Mouse (Mus musculus) left cerebral cortex, postnatal 36 days (tissue): ENCODE results near the gene Uck2. TPM values are rescaled to one million over a fixed set of nuclear protein-coding genes. Genes with fewer than 3 reads are reported as not detected.

Source experiments
- DNase-seq, 2 experiments: peaks; one replicate each; pipeline ENCODE4 v3.0.0; 2021 to 2022; ENCODE audit warnings: low spot score in 2 of 2, mixed read lengths in 1 of 2
- intact Hi-C: fragments of 180-260 bp; cut with DNase I; formaldehyde crosslinking; loops from one replicate; pipeline ENCODE4 v1.15.1; 2025
- total RNA-seq, 2 experiments: library from RNA; stranded (reverse); gene quantifications; 2 replicates each; pipeline ENCODE4 v1.2.3; 2021

The Uck2 gene
- total RNA-seq, 2 experiments from 2014 or later, result 37.4 to 42.5 TPM

- DNase-seq, result peak; percentile 82 to 88
- intact Hi-C loops, result loop anchor here (5.0 kb wide), 1 partner anchor 43 kb away; no protein-coding TSS in a partner anchor
These were observed 242 bp downstream of the Uck2 start for GRCm38 (mm10) chr1:167284837-167285319.

- intact Hi-C loops, result loop anchor here (5.0 kb wide), 1 partner anchor 42 kb away; no protein-coding TSS in a partner anchor
- peak; percentile 59 to 63 for DNase-seq
These were observed 773 bp downstream of the Uck2 start for GRCm38 (mm10) chr1:167284258-167284836.

GRCm38 (mm10) chr1:167283441-167284257 lies 1.5 kb downstream of the Uck2 start:
- peak; percentile 65 to 77 for DNase-seq
- intact Hi-C loops, result loop anchor here (5.0 kb wide), 1 partner anchor 41 kb away; no protein-coding TSS in a partner anchor

- intact Hi-C loops, result loop anchor here (5.0 kb wide), 1 partner anchor 40 kb away; no protein-coding TSS in a partner anchor
- no peak for DNase-seq
These were observed 2.4 kb downstream of the Uck2 start for GRCm38 (mm10) chr1:167282768-167283167.

GRCm38 (mm10) chr1:167282112-167282511 lies 3.0 kb downstream of the Uck2 start:
- DNase-seq, result no peak
- intact Hi-C loops, result loop anchor here (5.0 kb wide), 1 partner anchor 40 kb away; no protein-coding TSS in a partner anchor

- DNase-seq, result no peak
These were observed 5.1 kb downstream of the Uck2 start for GRCm38 (mm10) chr1:167280061-167280460.

GRCm38 (mm10) chr1:167279160-167279715 lies 5.9 kb downstream of the Uck2 start:
- intact Hi-C loops, result no loop called here
- no peak for DNase-seq

More at GRCm38 (mm10) chr1:167280061-167280460, 5.1 kb downstream of the Uck2 start:
- intact Hi-C loops, result loop anchor here (5.0 kb wide), 1 partner anchor 38 kb away; no protein-coding TSS in a partner anchor

- no peak for DNase-seq
- intact Hi-C loops, result no loop called here
These were observed 6.7 kb downstream of the Uck2 start for GRCm38 (mm10) chr1:167278395-167278794.

- intact Hi-C loops, result no loop called here
- no peak for DNase-seq
These were observed 10.3 kb downstream of the Uck2 start for GRCm38 (mm10) chr1:167274646-167275390.

GRCm38 (mm10) chr1:167273380-167274163 lies 11.5 kb downstream of the Uck2 start:
- DNase-seq, result no peak
- intact Hi-C loops, result no loop called here

GRCm38 (mm10) chr1:167271841-167272240 lies 13.3 kb downstream of the Uck2 start:
- no peak for DNase-seq
- intact Hi-C loops, result no loop called here

- intact Hi-C loops, result no loop called here
- no peak for DNase-seq
These were observed 13.8 kb downstream of the Uck2 start for GRCm38 (mm10) chr1:167271304-167271703.

- intact Hi-C loops, result no loop called here
- no peak for DNase-seq
These were observed 14.6 kb downstream of the Uck2 start for GRCm38 (mm10) chr1:167270342-167271111.

- intact Hi-C loops, result no loop called here
- peak; percentile 69 to 71 for DNase-seq
These were observed 15.3 kb downstream of the Uck2 start for GRCm38 (mm10) chr1:167269856-167270270.

GRCm38 (mm10) chr1:167269350-167269811 lies 15.7 kb downstream of the Uck2 start:
- DNase-seq, result no peak
- intact Hi-C loops, result no loop called here

GRCm38 (mm10) chr1:167268360-167269063 lies 16.6 kb downstream of the Uck2 start:
- no peak for DNase-seq

GRCm38 (mm10) chr1:167266720-167267119 lies 18.4 kb downstream of the Uck2 start:
- no peak for DNase-seq
- intact Hi-C loops, result no loop called here

More at GRCm38 (mm10) chr1:167268360-167269063, 16.6 kb downstream of the Uck2 start:
- intact Hi-C loops, result no loop called here
